Mouse (Mus musculus): ENCODE data around the gene Sema4c.

- TF ChIP-seq GATA1 (IDR thresholded peaks at IDR 0.05; ENCODE audit: borderline replicate concordance, low read length) (no peak), FLI1 (IDR thresholded peaks at IDR 0.05; ENCODE audit: low read length) (no peak)
Measured at GRCm38 (mm10) chr1:36523332-36524013, 34.7 kb downstream of the Sema4c start.
